Mouse (Mus musculus) spleen, postnatal 10 days (tissue): ENCODE measurements around the gene Lypla2.

Experiments used
- DNase-seq, 2 experiments: peaks; one replicate each; pipeline ENCODE4 v3.0.0; 2021 to 2022; ENCODE audit warnings: low spot score in 2 of 2

Gene Lypla2

DNA sequence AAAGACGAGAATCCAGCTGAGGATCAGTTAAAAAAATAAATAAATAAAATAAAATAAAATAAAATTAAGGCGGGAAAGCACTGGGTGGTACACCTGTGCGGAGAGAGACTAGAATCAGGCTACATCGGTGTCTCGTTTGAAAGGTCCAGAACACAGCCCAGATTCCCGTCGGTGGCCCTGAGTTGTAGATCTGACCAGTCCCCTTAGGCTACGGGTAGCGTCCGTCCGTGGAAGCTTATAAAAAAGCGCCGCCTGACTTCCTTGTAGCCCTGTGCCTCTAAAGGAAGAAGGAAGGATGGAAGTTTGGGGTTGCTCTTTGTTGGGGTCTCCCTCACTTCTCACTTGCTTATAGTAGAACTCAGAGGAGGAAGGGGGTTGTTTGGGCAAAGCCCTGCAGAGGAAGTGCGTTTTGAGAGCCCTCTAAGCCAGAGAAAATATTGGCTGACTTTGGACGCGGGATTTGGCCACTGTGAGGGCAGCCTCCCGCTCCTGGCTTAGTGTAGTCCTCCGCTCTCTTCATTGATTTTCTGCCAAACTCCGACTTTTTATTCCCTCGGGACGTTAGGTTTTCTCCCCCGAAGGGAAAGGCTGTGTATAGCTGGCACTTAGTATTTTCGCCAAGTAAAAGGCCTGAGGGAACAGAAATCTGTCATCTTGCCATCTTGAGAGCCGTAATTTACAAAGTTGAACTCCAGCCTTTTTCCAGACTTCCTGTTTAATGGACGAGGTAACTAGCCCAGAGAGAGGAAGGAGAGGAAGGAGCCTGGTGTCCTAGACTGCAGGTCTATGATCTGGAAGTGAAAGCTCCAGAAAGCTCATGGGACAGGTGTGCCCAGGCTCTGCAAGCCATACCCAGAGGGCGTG, 50.9 kb downstream of the Lypla2 start:
- DNase-seq: peak; percentile 45 to 51

DNA sequence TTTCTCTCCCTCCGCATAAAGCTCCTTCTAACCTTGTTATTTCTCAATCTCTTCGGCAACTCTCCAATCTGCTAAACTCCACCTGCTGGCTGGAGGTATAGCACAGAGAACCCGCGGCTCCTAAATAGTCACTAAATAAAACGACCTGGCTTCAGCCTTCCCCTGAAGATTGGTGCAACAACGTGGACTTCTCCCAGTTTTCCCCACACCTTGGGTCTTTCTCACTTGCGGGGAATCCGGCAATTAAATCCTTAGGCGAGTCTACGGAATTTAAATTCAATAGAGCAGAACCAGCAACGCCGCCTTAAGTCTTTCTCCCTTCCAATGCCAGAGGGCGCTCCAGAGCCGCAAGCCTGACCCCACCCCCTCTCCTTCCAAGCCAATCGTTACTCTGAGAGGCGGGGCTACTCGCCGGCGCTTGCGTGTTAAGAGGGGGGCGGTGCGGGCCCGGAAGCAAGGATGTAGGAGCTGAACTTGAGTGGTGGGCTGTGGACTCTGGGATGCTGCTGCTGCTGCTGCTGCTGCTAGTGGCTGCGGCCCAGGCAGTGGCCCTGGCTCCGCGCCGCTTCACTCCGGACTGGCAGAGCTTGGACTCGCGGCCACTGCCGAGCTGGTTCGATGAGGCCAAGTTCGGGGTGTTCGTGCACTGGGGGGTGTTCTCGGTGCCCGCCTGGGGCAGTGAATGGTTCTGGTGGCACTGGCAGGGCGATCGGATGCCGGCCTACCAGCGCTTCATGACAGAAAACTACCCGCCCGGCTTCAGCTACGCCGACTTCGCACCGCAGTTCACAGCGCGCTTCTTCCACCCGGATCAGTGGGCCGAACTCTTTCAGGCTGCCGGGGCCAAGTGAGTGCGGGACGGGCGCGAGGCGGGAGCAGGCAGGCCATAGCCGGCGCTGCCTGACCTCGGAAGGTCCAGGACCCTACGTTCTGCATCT, 51.9 kb downstream of the Lypla2 start, which contains the start of gene Fuca1:
Gene Fuca1 (plus strand): TSS at position 432 of the 938 bp plus-strand sequence.
- DNase-seq: peak; percentile 97 to 98

DNA sequence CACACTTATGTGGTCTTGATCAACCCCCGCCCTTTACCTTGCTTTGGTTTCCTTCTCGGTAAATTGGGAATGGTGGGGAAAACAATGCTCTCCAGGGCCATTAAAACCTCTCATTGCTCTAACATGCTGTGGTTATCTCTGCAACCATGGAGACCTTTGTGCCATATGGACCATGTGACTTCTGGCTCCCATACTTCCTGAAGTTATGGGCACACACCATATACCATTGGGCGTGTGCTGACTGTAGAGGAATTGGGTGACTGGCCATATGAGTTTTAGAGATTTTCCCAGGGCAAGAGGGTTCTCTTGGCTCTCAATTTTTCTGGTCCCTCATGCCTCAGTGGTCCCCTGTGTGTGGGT, 53.2 kb downstream of the Lypla2 start:
- DNase-seq: no peak

DNA sequence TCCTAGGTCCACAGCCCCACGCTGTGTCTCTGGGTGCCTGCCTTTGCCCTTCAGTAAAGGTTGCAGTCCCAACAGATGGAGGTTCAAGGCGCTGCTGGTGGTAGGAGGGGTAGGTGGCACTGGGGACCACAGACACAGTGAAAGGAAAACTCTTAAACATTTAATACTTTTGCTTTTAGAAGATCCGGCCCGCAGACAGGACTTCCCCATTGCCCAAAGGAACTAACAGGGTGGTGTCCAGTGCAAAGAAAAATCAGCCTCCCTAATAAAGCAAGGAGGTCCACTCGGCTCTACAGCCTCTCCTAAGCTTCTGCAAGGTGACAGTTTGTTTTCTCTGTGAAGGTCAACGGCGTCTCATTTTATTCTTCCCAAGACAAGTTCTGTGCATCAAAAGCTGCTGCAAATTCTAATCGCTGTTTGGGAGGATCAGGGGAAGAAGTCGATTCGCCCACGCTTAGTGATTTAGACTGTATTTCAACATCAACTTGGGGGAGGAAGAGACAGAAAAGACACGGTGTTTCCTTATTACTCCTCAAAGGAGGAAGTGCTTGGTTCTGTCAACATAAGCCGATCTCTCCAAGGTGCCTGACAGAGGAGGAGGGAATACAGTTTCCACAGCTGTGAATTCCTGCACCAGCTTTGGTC, 53.7 kb downstream of the Lypla2 start:
- DNase-seq: no peak
